Mouse (Mus musculus): ENCODE measurements around the gene Cort. TPM values are rescaled to one million over a fixed set of nuclear protein-coding genes. Genes with fewer than 3 reads are reported as not detected.

Cort gene
- polyA plus RNA-seq, 1 experiment from 2014 or later = 0.39 TPM

- no peak for ATAC-seq (ENCODE audit: borderline replicate concordance, extremely low read depth, low FRiP score, low TSS enrichment)
- 89% methylated on average over 6 of the region's 6 CpGs for WGBS
- H3K36me3 ChIP-seq = peaks cover 69% of the 10 kb centered on the region
Measured at GRCm38 (mm10) chr4:149161166-149161565, 34.6 kb upstream of the Cort start.

GRCm38 (mm10) chr4:149159891-149160290 is 33.3 kb upstream of the Cort start:
- Histone ChIP-seq H3K9me3 (no peaks in the 10 kb centered on the region), H3K4me3 (no peak overlapping the region), H3K27me3 (no peaks in the 10 kb centered on the region), H3K9ac (no peak overlapping the region), H3K36me3 (peaks cover 81% of the 10 kb centered on the region), H3K27ac (no peak overlapping the region), H3K4me1 (no peaks in the 10 kb centered on the region), H3K4me2 (no peak overlapping the region)
- ATAC-seq (ENCODE audit: borderline replicate concordance, extremely low read depth, low FRiP score, low TSS enrichment) = no peak
- WGBS = 86% methylated on average over 13 of the region's 13 CpGs

More at GRCm38 (mm10) chr4:149161166-149161565, 34.6 kb upstream of the Cort start:
- Histone ChIP-seq H3K4me2 (no peak overlapping the region), H3K27ac (no peak overlapping the region), H3K9me3 (no peaks in the 10 kb centered on the region), H3K4me1 (peaks cover 9% of the 10 kb centered on the region; the same call in 1 of the 2 replicates), H3K9ac (no peak overlapping the region), H3K4me3 (no peak overlapping the region), H3K27me3 (no peaks in the 10 kb centered on the region)

- WGBS = 83% methylated on average over 2 of the region's 2 CpGs
- Histone ChIP-seq H3K4me2 (no peak overlapping the region), H3K4me1 (no peaks in the 10 kb centered on the region), H3K9ac (no peak overlapping the region), H3K9me3 (no peaks in the 10 kb centered on the region), H3K27me3 (no peaks in the 10 kb centered on the region), H3K4me3 (no peak overlapping the region), H3K27ac (no peak overlapping the region), H3K36me3 (peaks cover 83% of the 10 kb centered on the region)
- ATAC-seq (ENCODE audit: borderline replicate concordance, extremely low read depth, low FRiP score, low TSS enrichment) = no peak
Measured at GRCm38 (mm10) chr4:149159203-149159602, 32.6 kb upstream of the Cort start.

GRCm38 (mm10) chr4:149157415-149157973 is 30.9 kb upstream of the Cort start:
- Histone ChIP-seq H3K36me3 (peaks cover 88% of the 10 kb centered on the region), H3K9ac (no peak overlapping the region), H3K4me2 (no peak overlapping the region), H3K27ac (no peak overlapping the region), H3K9me3 (no peaks in the 10 kb centered on the region), H3K4me1 (no peaks in the 10 kb centered on the region), H3K27me3 (no peaks in the 10 kb centered on the region), H3K4me3 (no peak overlapping the region)
- 88% methylated on average over 8 of the region's 8 CpGs for WGBS
- ATAC-seq (ENCODE audit: borderline replicate concordance, extremely low read depth, low FRiP score, low TSS enrichment) = no peak

- H3K27ac ChIP-seq = no peak overlapping the region
- H3K4me1 ChIP-seq = no peaks in the 10 kb centered on the region
- peaks cover 91% of the 10 kb centered on the region for H3K36me3 ChIP-seq
- H3K27me3 ChIP-seq = no peaks in the 10 kb centered on the region
- H3K4me3 ChIP-seq = no peak overlapping the region
- H3K9me3 ChIP-seq = no peaks in the 10 kb centered on the region
- H3K9ac ChIP-seq = no peak overlapping the region
- WGBS = 93% methylated on average over 6 of the region's 6 CpGs
- H3K4me2 ChIP-seq = no peak overlapping the region
- ATAC-seq (ENCODE audit: borderline replicate concordance, extremely low read depth, low FRiP score, low TSS enrichment) = no peak; the same call in 1 of the 2 replicates
Measured at GRCm38 (mm10) chr4:149155711-149156110, 29.1 kb upstream of the Cort start.

- Histone ChIP-seq H3K4me3 (no peak overlapping the region), H3K27ac (no peak overlapping the region), H3K4me2 (no peak overlapping the region), H3K36me3 (peaks cover 90% of the 10 kb centered on the region), H3K9ac (no peak overlapping the region), H3K27me3 (no peaks in the 10 kb centered on the region), H3K4me1 (no peaks in the 10 kb centered on the region), H3K9me3 (no peaks in the 10 kb centered on the region)
- WGBS = 97% methylated on average over 7 of the region's 7 CpGs
- no peak for ATAC-seq (ENCODE audit: borderline replicate concordance, extremely low read depth, low FRiP score, low TSS enrichment)
Measured at GRCm38 (mm10) chr4:149154859-149155258, 28.3 kb upstream of the Cort start.

GRCm38 (mm10) chr4:149150721-149151120 is 24.2 kb upstream of the Cort start:
- Histone ChIP-seq H3K4me1 (peaks cover 17% of the 10 kb centered on the region; the same call in 1 of the 2 replicates), H3K27ac (no peak overlapping the region), H3K9me3 (no peaks in the 10 kb centered on the region), H3K4me3 (no peak overlapping the region), H3K27me3 (no peaks in the 10 kb centered on the region), H3K4me2 (no peak overlapping the region), H3K9ac (no peak overlapping the region), H3K36me3 (peaks cover 62% of the 10 kb centered on the region)
- no peak for ATAC-seq (ENCODE audit: borderline replicate concordance, extremely low read depth, low FRiP score, low TSS enrichment)
- WGBS = 89% methylated on average over 11 of the region's 11 CpGs

- no peak overlapping the region for H3K4me3 ChIP-seq
- H3K36me3 ChIP-seq = peaks cover 58% of the 10 kb centered on the region
- H3K27me3 ChIP-seq = no peaks in the 10 kb centered on the region
- peaks cover 17% of the 10 kb centered on the region; the same call in 1 of the 2 replicates for H3K4me1 ChIP-seq
- ATAC-seq (ENCODE audit: borderline replicate concordance, extremely low read depth, low FRiP score, low TSS enrichment) = no peak
- WGBS = 76% methylated on average over 11 of the region's 11 CpGs
- H3K27ac ChIP-seq = no peak overlapping the region
- H3K9ac ChIP-seq = no peak overlapping the region
- H3K9me3 ChIP-seq = no peaks in the 10 kb centered on the region
- no peak overlapping the region for H3K4me2 ChIP-seq
Measured at GRCm38 (mm10) chr4:149150256-149150655, 23.7 kb upstream of the Cort start.

GRCm38 (mm10) chr4:149149611-149150010 is 23.0 kb upstream of the Cort start:
- Histone ChIP-seq H3K27ac (no peak overlapping the region), H3K9ac (no peak overlapping the region), H3K4me3 (no peak overlapping the region), H3K36me3 (peaks cover 52% of the 10 kb centered on the region), H3K4me2 (no peak overlapping the region), H3K27me3 (no peaks in the 10 kb centered on the region), H3K9me3 (no peaks in the 10 kb centered on the region), H3K4me1 (peaks cover 17% of the 10 kb centered on the region; the same call in 1 of the 2 replicates)
- WGBS = 55% methylated on average over 7 of the region's 7 CpGs
- no peak for ATAC-seq (ENCODE audit: borderline replicate concordance, extremely low read depth, low FRiP score, low TSS enrichment)

GRCm38 (mm10) chr4:149149196-149149595 is 22.6 kb upstream of the Cort start:
- Histone ChIP-seq H3K9me3 (no peaks in the 10 kb centered on the region), H3K9ac (no peak overlapping the region), H3K27ac (no peak overlapping the region), H3K4me2 (no peak overlapping the region), H3K36me3 (peaks cover 48% of the 10 kb centered on the region), H3K4me1 (peaks cover 17% of the 10 kb centered on the region; the same call in 1 of the 2 replicates), H3K4me3 (no peak overlapping the region), H3K27me3 (no peaks in the 10 kb centered on the region)
- no peak for ATAC-seq (ENCODE audit: borderline replicate concordance, extremely low read depth, low FRiP score, low TSS enrichment)
- WGBS = 78% methylated on average over 9 of the region's 9 CpGs

- peaks cover 37% of the 10 kb centered on the region for H3K36me3 ChIP-seq
- WGBS = 77% methylated on average over 4 of the region's 4 CpGs
- peaks cover 17% of the 10 kb centered on the region; the same call in 1 of the 2 replicates for H3K4me1 ChIP-seq
- ATAC-seq (ENCODE audit: borderline replicate concordance, extremely low read depth, low FRiP score, low TSS enrichment) = no peak
- H3K9ac ChIP-seq = no peak overlapping the region
- no peak overlapping the region for H3K27ac ChIP-seq
- H3K27me3 ChIP-seq = no peaks in the 10 kb centered on the region
- no peaks in the 10 kb centered on the region for H3K9me3 ChIP-seq
- no peak overlapping the region for H3K4me2 ChIP-seq
- H3K4me3 ChIP-seq = no peak overlapping the region
Measured at GRCm38 (mm10) chr4:149148084-149148483, 21.5 kb upstream of the Cort start.

- Histone ChIP-seq H3K4me1 (peaks cover 17% of the 10 kb centered on the region; the same call in 1 of the 2 replicates), H3K4me3 (no peak overlapping the region), H3K4me2 (no peak overlapping the region), H3K9me3 (no peaks in the 10 kb centered on the region), H3K27me3 (no peaks in the 10 kb centered on the region), H3K9ac (no peak overlapping the region), H3K27ac (no peak overlapping the region), H3K36me3 (peaks cover 32% of the 10 kb centered on the region)
- ATAC-seq (ENCODE audit: borderline replicate concordance, extremely low read depth, low FRiP score, low TSS enrichment) = no peak
- WGBS = 59% methylated on average over 7 of the region's 7 CpGs
Measured at GRCm38 (mm10) chr4:149147528-149147927, 21.0 kb upstream of the Cort start.

Data from lung, embryonic 15.5 days (tissue).